Comparison of ENCODE assay signal across 14 mouse cellular contexts in the genomic region with DNA sequence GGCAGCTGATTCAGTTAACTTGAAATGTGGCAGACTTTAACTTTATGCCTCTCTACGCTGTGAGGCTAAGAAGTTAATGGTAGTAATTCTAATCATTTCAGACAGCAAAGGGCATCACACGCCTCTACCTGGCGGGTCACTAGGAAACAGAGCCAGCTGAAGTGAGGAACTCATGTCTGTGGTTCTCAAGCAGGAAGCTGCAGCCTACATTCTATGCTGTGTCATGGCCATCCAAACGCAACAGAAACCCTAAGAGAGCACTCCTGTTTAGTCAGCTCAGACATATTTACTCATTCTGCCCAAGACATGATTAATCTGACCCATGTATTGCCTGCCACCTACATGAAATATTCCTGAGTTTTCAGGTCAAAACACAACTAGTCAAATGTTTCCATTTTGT. TPM values are rescaled to one million over a fixed set of nuclear protein-coding genes. Genes with fewer than 3 reads are reported as not detected.
ATAC-seq lines count a peak whose summit lies in the region.
"Had no signal": no experiment of that assay in that cellular context is flagged by ENCODE, and none has a peak within 500 bp of the region (broad histone marks: within the 10 kb centered on the region; RNA-seq: fewer than 3 reads in every experiment).

No protein-coding gene starts in this region.

- peak; percentile 47; the same call in 1 of the 2 replicates for ATAC-seq in common myeloid progenitor, adult 5-6 weeks (replicated peaks; ENCODE audit: low read depth, poor library complexity, severe bottlenecking)
- ATAC-seq in hematopoietic stem cell, adult 5-6 weeks (replicated peaks in 1 of 2; ENCODE audit: insufficient read depth in 1 of 2, low FRiP score in 2 of 2, low TSS enrichment in 1 of 2, low read depth in 1 of 2, poor library complexity in 2 of 2, severe bottlenecking in 2 of 2) = peak; percentile 72 to 88
- 0 out of 2 replicates have a peak, but pooled peaks have one; percentile 17 for ATAC-seq in megakaryocyte progenitor cell, adult 5-6 weeks (replicated peaks; ENCODE audit: poor library complexity)

RNA-seq across cellular contexts. Expression of gene Olfr1274-ps, which starts 26.5 kb away (rescaled TPM):
- total RNA-seq in common myeloid progenitor, adult 5-6 weeks (2017) = not detected in 2 replicates
- not detected in 2 replicates for total RNA-seq in hematopoietic stem cell, adult 5-6 weeks (2017)
- total RNA-seq in megakaryocyte progenitor cell, adult 5-6 weeks (2015) = not detected in 2 replicates
- total RNA-seq in megakaryocyte progenitor cell, adult 5-6 weeks (2017) = not detected in 2 replicates
- total RNA-seq: adrenal gland, adult 18-20 months; adrenal gland, adult 2 months; adrenal gland, adult 8-10 months; adrenal gland, postnatal 10 days; adrenal gland, postnatal 14 days; adrenal gland, postnatal 25 days; adrenal gland, postnatal 36 days; adrenal gland, postnatal 4 days; CH12.LX; ES-E14; MEL had no signal

Comparison
In these comparisons a context has a peak if more than half of its experiments do, and no peak if none do; other contexts are left out.
1. ATAC-seq: peak in every context shown above with its lines; median percentile 80 in hematopoietic stem cell, adult 5-6 weeks; 47 in common myeloid progenitor, adult 5-6 weeks; 17 in megakaryocyte progenitor cell, adult 5-6 weeks.